Mouse (Mus musculus) macrophage (primary cell): Measurements from ENCODE around the gene Cel. TPM values are rescaled to one million over a fixed set of nuclear protein-coding genes. Genes with fewer than 3 reads are reported as not detected.

Experiments used
- H3K27ac ChIP-seq: fragments of 350-480 bp; formaldehyde crosslinking; 2 replicates; pipeline ENCODE4 v1.9.0; 2021
- H3K36me3 ChIP-seq: fragments of 350-480 bp; formaldehyde crosslinking; 2 replicates; pipeline ENCODE4 v1.9.0; 2021; ENCODE audit errors: inconsistent target
- H3K4me3 ChIP-seq: fragments of 350-480 bp; formaldehyde crosslinking; 2 replicates; pipeline ENCODE4 v1.9.0; 2021; ENCODE audit errors: inconsistent target
- H3K79me2 ChIP-seq: fragments of 350-480 bp; formaldehyde crosslinking; 2 replicates; pipeline ENCODE4 v1.9.0; 2021; ENCODE audit errors: inconsistent target
- WGBS: methylation state at CpG from one replicate; pipeline ENCODE4 v1.1.7; 2026; ENCODE audit warnings: inconsistent platforms; ENCODE audit not compliant: missing documents; 5-methylcytosine and 5-hydroxymethylcytosine counted together
- polyA plus RNA-seq: library from polyadenylated mRNA; stranded (reverse); fragments of 250-400 nt; gene quantifications from 3 replicates; pipeline ENCODE4 v1.2.4, GENCODE M21; 2018; ENCODE audit warnings: inconsistent platforms

The Cel gene
- polyA plus RNA-seq, 1 experiment from 2014 or later, result not detected

DNA sequence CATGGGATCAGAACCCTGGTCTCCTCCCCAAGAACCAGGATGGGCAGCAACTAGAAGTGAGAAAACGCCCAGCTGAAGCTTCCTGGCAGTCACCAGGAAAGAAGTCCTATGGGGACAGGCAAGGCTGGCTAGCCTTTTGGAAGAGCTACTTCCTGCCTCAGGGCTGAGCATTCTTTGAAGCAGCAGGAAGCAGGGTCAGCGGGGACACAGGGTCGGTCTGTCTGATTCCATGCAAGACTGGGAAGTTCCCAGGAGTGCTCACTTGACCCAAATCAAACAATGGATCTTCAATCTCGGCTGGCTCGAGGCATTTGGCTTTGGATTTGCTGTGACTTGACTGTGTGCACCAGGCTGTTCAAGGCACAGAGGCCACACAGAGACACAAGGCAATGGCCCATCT lies 3.3 kb upstream of the Cel start:
- Histone ChIP-seq H3K27ac (no peak overlapping the region), H3K4me3 (no peak overlapping the region), H3K36me3 (peaks cover 41% of the 10 kb centered on the region), H3K79me2 (no peaks in the 10 kb centered on the region)
- 82% methylated on average over 5 of the region's 5 CpGs for WGBS

GRCm38 (mm10) chr2:28564380-28564779 lies 1.2 kb upstream of the Cel start:
- Histone ChIP-seq H3K36me3 (peaks cover 29% of the 10 kb centered on the region), H3K79me2 (no peaks in the 10 kb centered on the region), H3K4me3 (no peak overlapping the region), H3K27ac (no peak overlapping the region)
- WGBS, result 91% methylated on average over 4 of the region's 4 CpGs

DNA sequence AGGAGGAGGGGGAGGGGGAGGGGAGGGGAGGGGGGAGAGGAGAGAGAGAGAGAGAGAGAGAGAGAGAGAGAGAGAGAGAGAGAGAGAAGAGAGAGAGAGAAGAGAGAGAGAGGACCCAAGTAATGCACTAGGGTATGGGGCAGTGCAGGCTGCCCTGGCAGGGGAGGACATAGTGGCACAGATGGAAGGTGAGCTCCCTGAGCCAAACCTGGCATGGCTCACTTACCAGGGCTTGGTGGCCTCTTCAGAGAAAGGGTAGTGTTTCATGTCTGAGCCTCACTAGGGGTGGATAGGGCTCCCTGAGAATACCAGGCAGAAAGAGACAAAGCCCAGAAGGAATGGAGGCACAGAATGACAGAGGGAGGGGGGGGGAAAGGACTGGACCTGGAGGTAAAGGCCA lies 627 bp upstream of the Cel start:
- H3K79me2 ChIP-seq, result no peaks in the 10 kb centered on the region
- H3K4me3 ChIP-seq, result no peak overlapping the region
- peaks cover 24% of the 10 kb centered on the region for H3K36me3 ChIP-seq
- no peak overlapping the region for H3K27ac ChIP-seq

GRCm38 (mm10) chr2:28557452-28557851 lies 5.8 kb downstream of the Cel start:
- H3K36me3 ChIP-seq, result peaks cover 9% of the 10 kb centered on the region
- H3K27ac ChIP-seq, result no peak overlapping the region
- H3K79me2 ChIP-seq, result no peaks in the 10 kb centered on the region
- 86% methylated on average over 5 of the region's 5 CpGs for WGBS
- H3K4me3 ChIP-seq, result no peak overlapping the region

- no peak overlapping the region for H3K4me3 ChIP-seq
- no peak overlapping the region for H3K27ac ChIP-seq
- peaks cover 50% of the 10 kb centered on the region for H3K36me3 ChIP-seq
- no peaks in the 10 kb centered on the region for H3K79me2 ChIP-seq
- WGBS, result 98% methylated on average over 5 of the region's 5 CpGs
Observed at GRCm38 (mm10) chr2:28552301-28552700, 10.9 kb downstream of the Cel start.

DNA sequence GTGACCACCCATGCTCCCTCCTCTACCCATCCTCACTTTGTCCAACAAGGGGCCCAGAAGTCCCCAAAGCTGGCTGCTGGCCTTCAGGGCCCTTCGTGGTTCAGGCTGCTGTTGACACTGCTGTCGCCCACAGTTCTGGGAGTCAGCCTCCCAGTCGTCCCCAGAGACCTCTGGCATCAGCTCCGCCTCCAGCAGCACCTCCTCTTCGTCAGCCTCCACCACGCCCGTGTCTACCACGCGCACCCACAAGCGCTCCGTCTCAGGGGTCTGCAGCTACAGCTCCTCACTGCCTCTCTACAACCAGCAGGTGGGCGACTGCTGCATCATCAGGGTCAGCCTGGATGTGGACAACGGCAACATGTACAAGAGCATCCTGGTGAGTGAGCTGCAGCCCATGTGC lies 14.0 kb downstream of the Cel start:
- peaks cover 65% of the 10 kb centered on the region for H3K36me3 ChIP-seq
- H3K4me3 ChIP-seq, result no peak overlapping the region
- 98% methylated on average over 13 of the region's 13 CpGs for WGBS
- H3K79me2 ChIP-seq, result no peaks in the 10 kb centered on the region
- no peak overlapping the region for H3K27ac ChIP-seq

GRCm38 (mm10) chr2:28547237-28548172 lies 15.7 kb downstream of the Cel start:
- Histone ChIP-seq H3K36me3 (peaks cover 73% of the 10 kb centered on the region), H3K4me3 (no peak overlapping the region), H3K79me2 (no peaks in the 10 kb centered on the region), H3K27ac (no peak overlapping the region)
- 59% methylated on average over 11 of the region's 11 CpGs for WGBS

- no peak overlapping the region for H3K4me3 ChIP-seq
- 92% methylated on average over 6 of the region's 6 CpGs for WGBS
- no peak overlapping the region for H3K27ac ChIP-seq
- H3K36me3 ChIP-seq, result peaks cover 70% of the 10 kb centered on the region
- no peaks in the 10 kb centered on the region for H3K79me2 ChIP-seq
Observed at GRCm38 (mm10) chr2:28546560-28546959, 16.6 kb downstream of the Cel start.

GRCm38 (mm10) chr2:28545976-28546375 lies 17.2 kb downstream of the Cel start:
- peaks cover 65% of the 10 kb centered on the region for H3K36me3 ChIP-seq
- no peaks in the 10 kb centered on the region for H3K79me2 ChIP-seq
- H3K4me3 ChIP-seq, result no peak overlapping the region

DNA sequence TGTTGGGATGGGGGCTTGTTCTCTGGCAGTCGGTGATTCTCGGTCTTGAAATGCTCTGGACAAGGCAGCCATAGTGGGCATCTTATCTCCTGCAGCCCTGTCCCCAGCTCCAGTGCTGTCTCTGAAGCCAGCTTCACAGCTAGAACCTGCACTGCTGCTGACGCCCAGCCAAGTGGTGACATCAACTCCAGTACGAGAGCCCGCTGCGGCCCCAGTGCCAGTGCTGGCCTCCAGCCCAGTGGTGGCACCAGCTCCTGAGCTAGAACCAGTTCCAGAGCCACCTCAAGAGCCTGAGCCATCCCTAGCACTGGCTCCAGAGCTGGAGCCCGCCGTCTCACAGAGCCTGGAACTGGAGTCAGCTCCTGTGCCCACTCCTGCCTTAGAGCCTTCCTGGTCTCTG lies 19.3 kb downstream of the Cel start:
- no peaks in the 10 kb centered on the region; the same call in 1 of the 2 replicates for H3K79me2 ChIP-seq
- H3K4me3 ChIP-seq, result no peak overlapping the region
- WGBS, result 94% methylated on average over 8 of the region's 8 CpGs
- peaks cover 44% of the 10 kb centered on the region; the same call in 1 of the 2 replicates for H3K36me3 ChIP-seq
- no peak overlapping the region for H3K27ac ChIP-seq

More at GRCm38 (mm10) chr2:28545976-28546375, 17.2 kb downstream of the Cel start:
- H3K27ac ChIP-seq, result no peak overlapping the region

GRCm38 (mm10) chr2:28540587-28541227 lies 22.5 kb downstream of the Cel start:
- WGBS, result 81% methylated on average over 8 of the region's 8 CpGs
- H3K27ac ChIP-seq, result peak overlapping the region; percentile 94
- no peak overlapping the region for H3K4me3 ChIP-seq
- H3K79me2 ChIP-seq, result peaks cover 29% of the 10 kb centered on the region; the same call in 1 of the 2 replicates
- peaks cover 38% of the 10 kb centered on the region; the same call in 1 of the 2 replicates for H3K36me3 ChIP-seq

GRCm38 (mm10) chr2:28539949-28540348 lies 23.3 kb downstream of the Cel start:
- H3K27ac ChIP-seq, result peak overlapping the region; percentile 94
- H3K79me2 ChIP-seq, result peaks cover 36% of the 10 kb centered on the region; the same call in 1 of the 2 replicates
- WGBS, result 3% methylated on average over 2 of the region's 2 CpGs
- peaks cover 31% of the 10 kb centered on the region; the same call in 1 of the 2 replicates for H3K36me3 ChIP-seq
- H3K4me3 ChIP-seq, result no peak overlapping the region

DNA sequence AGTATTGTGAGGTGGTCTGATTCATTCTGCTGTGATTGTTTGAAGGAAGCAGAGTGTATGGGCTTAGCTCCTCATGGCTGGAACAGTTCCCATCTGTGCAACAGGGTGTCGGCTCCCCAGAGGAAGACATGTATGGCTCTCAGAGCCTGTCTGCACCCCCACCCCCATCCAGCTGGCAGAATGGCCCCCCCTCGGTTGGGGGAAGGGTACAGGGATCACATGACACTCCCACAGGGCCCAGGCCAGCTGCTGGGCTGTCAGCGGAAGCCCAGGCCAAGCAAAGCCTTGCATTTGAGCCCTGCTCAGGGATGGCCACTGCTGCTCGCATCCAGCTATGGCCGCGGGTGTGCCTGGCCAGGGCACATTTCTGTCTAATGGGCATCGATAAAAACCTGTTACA lies 24.0 kb downstream of the Cel start:
- Histone ChIP-seq H3K27ac (peak overlapping the region; percentile 94), H3K79me2 (peaks cover 44% of the 10 kb centered on the region; the same call in 1 of the 2 replicates), H3K36me3 (peaks cover 24% of the 10 kb centered on the region; the same call in 1 of the 2 replicates), H3K4me3 (no peak overlapping the region)
- WGBS, result 59% methylated on average over 7 of the region's 7 CpGs

DNA sequence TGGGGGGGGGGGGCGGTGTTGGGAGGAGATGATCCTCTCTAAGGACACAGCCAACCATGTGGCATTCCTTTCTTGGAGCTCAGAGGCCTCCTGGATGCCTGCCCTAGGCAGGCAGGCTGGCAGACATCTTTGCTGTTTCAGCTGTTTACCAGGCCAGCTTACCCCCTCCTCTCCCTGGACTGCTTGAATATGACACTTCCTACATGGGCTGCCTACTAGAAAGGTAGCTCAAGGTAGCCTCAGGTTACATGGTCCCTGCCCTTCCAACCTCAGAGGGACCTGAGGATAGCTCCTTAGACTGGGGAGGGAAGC lies 24.4 kb downstream of the Cel start:
- no peak overlapping the region for H3K4me3 ChIP-seq
- 83% methylated on average over 1 of the region's 1 CpGs for WGBS
- peaks cover 19% of the 10 kb centered on the region; the same call in 1 of the 2 replicates for H3K36me3 ChIP-seq
- peaks cover 48% of the 10 kb centered on the region; the same call in 1 of the 2 replicates for H3K79me2 ChIP-seq
- peak overlapping the region; percentile 94 for H3K27ac ChIP-seq
